Mouse (Mus musculus) ZHBTc4 (cell line): Measurements from ENCODE around the gene Aldh3b3.
A peak's percentile ranks its signal among the peaks of the same experiment; 100 is the strongest.

Experiments
- DNase-seq: peaks from one replicate; pipeline ENCODE4 v3.0.0-alpha.2; 2011; ENCODE audit warnings: low read depth, low spot score

Aldh3b3 gene

GRCm38 (mm10) chr19:3958470-3958869 lies at the start of gene Aldh3b3:
Gene Aldh3b3 (plus strand): TSS chr19:3958645.
- DNase-seq = no peak

- DNase-seq = no peak
These were observed 48.2 kb upstream of the Aldh3b3 start for GRCm38 (mm10) chr19:3910206-3910605.

GRCm38 (mm10) chr19:3912337-3913204 lies 45.9 kb upstream of the Aldh3b3 start, which contains the start of gene Ndufs8:
Gene Ndufs8 (minus strand): TSS chr19:3912774.
- DNase-seq = peak; percentile 99

GRCm38 (mm10) chr19:3913692-3914091 lies 44.8 kb upstream of the Aldh3b3 start:
- no peak for DNase-seq

GRCm38 (mm10) chr19:3914535-3914934 lies 43.9 kb upstream of the Aldh3b3 start:
- no peak for DNase-seq

GRCm38 (mm10) chr19:3916727-3917126 lies 41.7 kb upstream of the Aldh3b3 start:
- no peak for DNase-seq

GRCm38 (mm10) chr19:3919928-3920327 lies 38.5 kb upstream of the Aldh3b3 start:
- no peak for DNase-seq

GRCm38 (mm10) chr19:3922661-3923371 lies 35.6 kb upstream of the Aldh3b3 start:
- DNase-seq = no peak

GRCm38 (mm10) chr19:3923586-3923985 lies 34.9 kb upstream of the Aldh3b3 start:
- DNase-seq = no peak

GRCm38 (mm10) chr19:3924190-3924589 lies 34.3 kb upstream of the Aldh3b3 start:
- DNase-seq = no peak

GRCm38 (mm10) chr19:3924868-3925267 lies 33.6 kb upstream of the Aldh3b3 start:
- DNase-seq = no peak

- DNase-seq = no peak
These were observed 32.6 kb upstream of the Aldh3b3 start for GRCm38 (mm10) chr19:3925859-3926258.

GRCm38 (mm10) chr19:3926279-3926678 lies 32.2 kb upstream of the Aldh3b3 start:
- DNase-seq = no peak

- no peak for DNase-seq
These were observed 31.8 kb upstream of the Aldh3b3 start for GRCm38 (mm10) chr19:3926685-3927084.

GRCm38 (mm10) chr19:3927989-3928388 lies 30.5 kb upstream of the Aldh3b3 start:
- DNase-seq = no peak

GRCm38 (mm10) chr19:3928779-3929178 lies 29.7 kb upstream of the Aldh3b3 start:
- DNase-seq = no peak

GRCm38 (mm10) chr19:3929211-3929941 lies 29.1 kb upstream of the Aldh3b3 start, which contains the start of gene Aldh3b1:
Gene Aldh3b1 (minus strand): TSS chr19:3929808.
- DNase-seq = no peak

GRCm38 (mm10) chr19:3930262-3931057 lies 28.0 kb upstream of the Aldh3b3 start:
- DNase-seq = peak; percentile 42

- no peak for DNase-seq
These were observed 26.7 kb upstream of the Aldh3b3 start for GRCm38 (mm10) chr19:3931716-3932115.

- peak; percentile 85 for DNase-seq
These were observed 23.2 kb upstream of the Aldh3b3 start, which contains the start of gene Unc93b1 for GRCm38 (mm10) chr19:3935032-3935895. Gene Unc93b1 (plus strand): TSS chr19:3935186.
